Mouse (Mus musculus) testis, adult 2 months (tissue): Measurements from ENCODE around the gene Amacr. TPM values are rescaled to one million over a fixed set of nuclear protein-coding genes. Genes with fewer than 3 reads are reported as not detected.

ENCODE experiments used
- H3K27ac ChIP-seq: fragments of 200-500 bp; 2 replicates; pipeline ENCODE4 v1.5.1; 2012; ENCODE audit warnings: low read depth, low read length; ENCODE audit not compliant: control insufficient read depth, insufficient read depth
- H3K27me3 ChIP-seq: fragments of 200-500 bp; 2 replicates; pipeline ENCODE4 v1.6.1; 2012; ENCODE audit warnings: mild to moderate bottlenecking, low read length, moderate library complexity; ENCODE audit not compliant: control insufficient read depth, insufficient read depth
- H3K36me3 ChIP-seq: fragments of 200-500 bp; 2 replicates; pipeline ENCODE4 v1.6.1; 2012; ENCODE audit warnings: mild to moderate bottlenecking, low read length; ENCODE audit not compliant: control insufficient read depth, insufficient read depth
- H3K4me1 ChIP-seq: fragments of 200-500 bp; 2 replicates; pipeline ENCODE4 v1.6.1; 2012; ENCODE audit warnings: low read length; ENCODE audit not compliant: control insufficient read depth, insufficient read depth
- H3K4me3 ChIP-seq: fragments of 200-500 bp; 2 replicates; pipeline ENCODE4 v1.5.1; 2012; ENCODE audit warnings: low read depth, mild to moderate bottlenecking, low read length, moderate library complexity, mixed read lengths; ENCODE audit not compliant: control insufficient read depth
- CTCF ChIP-seq: fragments of 200-500 bp; IDR thresholded peaks from 2 replicates; pipeline ENCODE4 v1.5.1; 2012; ENCODE audit warnings: low read depth, mild to moderate bottlenecking, inconsistent platforms, low read length, moderate library complexity; ENCODE audit not compliant: control insufficient read depth, insufficient read depth, insufficient replicate concordance
- POLR2A ChIP-seq: fragments of 200-500 bp; IDR thresholded peaks from 2 replicates; pipeline ENCODE4 v1.6.1; 2012; ENCODE audit warnings: low read depth, mild to moderate bottlenecking, inconsistent platforms, low read length, moderate library complexity; ENCODE audit not compliant: control insufficient read depth
- polyA plus RNA-seq: library from polyadenylated mRNA; depleted of rRNA; stranded (reverse); fragments of >200 nt; gene quantifications from 2 replicates; pipeline ENCODE4 v1.2.3, GENCODE M21; 2012; rRNA removed

Amacr gene
- polyA plus RNA-seq, 1 experiment: 2.7 TPM

DNA sequence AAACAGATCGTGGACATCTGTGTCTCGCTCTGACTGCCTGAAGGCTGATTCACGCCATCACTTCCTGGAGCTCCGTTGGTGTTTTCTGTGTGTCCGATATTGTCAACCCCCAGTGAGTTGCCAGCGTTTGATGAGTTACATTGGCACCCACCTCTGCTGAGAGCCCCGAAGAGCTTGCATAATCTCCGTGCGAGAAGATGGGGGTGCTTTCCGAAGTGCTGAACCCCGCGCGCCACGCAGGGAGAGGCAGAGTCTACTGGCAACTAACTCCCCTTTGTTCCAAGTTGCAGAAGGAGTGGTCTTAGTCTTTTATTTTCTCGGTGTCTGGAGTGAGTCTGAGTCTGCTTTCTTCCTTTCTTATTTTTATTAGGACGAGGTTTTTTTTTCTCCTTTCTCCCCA, 56.2 kb downstream of the Amacr start, which contains the start of gene Rxfp3:
Rxfp3 (minus strand) TSS at position 281 of the 400 bp plus-strand sequence.
- Histone ChIP-seq H3K36me3 (no peaks in the 10 kb centered on the region), H3K27me3 (no peaks in the 10 kb centered on the region), H3K4me3 (no peak within 1 kb of the TSS), H3K27ac (no peak within 1 kb of the TSS), H3K4me1 (peaks cover 14% of the 10 kb centered on the region)
- TF ChIP-seq POLR2A (no peak), CTCF (no peak)

DNA sequence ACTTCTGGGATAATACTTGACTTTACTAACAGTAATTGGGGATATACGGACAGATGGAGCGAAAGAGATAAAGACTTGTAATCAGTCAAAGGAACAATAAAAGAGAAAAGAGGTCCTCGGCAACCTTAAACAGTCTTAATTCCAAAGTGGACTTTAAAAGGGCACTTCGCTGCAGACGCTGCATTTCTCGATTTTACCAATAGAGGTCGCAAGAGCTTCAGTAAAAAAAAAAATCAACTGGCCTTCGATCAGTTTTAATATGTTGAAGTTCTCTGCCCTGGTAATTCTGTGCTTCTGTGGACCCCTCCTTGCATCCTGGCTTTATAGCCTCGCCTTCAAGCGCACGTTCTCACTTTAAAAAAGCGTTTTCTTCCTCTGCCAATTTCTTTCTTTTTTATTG, 56.9 kb downstream of the Amacr start:
- H3K27me3 ChIP-seq: no peaks in the 10 kb centered on the region
- H3K4me3 ChIP-seq: no peak overlapping the region
- H3K36me3 ChIP-seq: no peaks in the 10 kb centered on the region
- peaks cover 14% of the 10 kb centered on the region for H3K4me1 ChIP-seq
- H3K27ac ChIP-seq: no peak overlapping the region
- TF ChIP-seq POLR2A: no peak
- peak; percentile 13; the same call in 1 of the 2 replicates for TF ChIP-seq CTCF

- Histone ChIP-seq H3K36me3 (no peaks in the 10 kb centered on the region), H3K27ac (no peak overlapping the region), H3K4me1 (peaks cover 14% of the 10 kb centered on the region), H3K4me3 (no peak overlapping the region), H3K27me3 (no peaks in the 10 kb centered on the region)
- TF ChIP-seq CTCF (no peak), POLR2A (no peak)
These were observed 58.5 kb downstream of the Amacr start for GRCm38 (mm10) chr15:11040067-11040466.

GRCm38 (mm10) chr15:11041229-11041628, 59.7 kb downstream of the Amacr start:
- Histone ChIP-seq H3K4me1 (peaks cover 9% of the 10 kb centered on the region; the same call in 1 of the 2 replicates), H3K36me3 (no peaks in the 10 kb centered on the region), H3K27ac (no peak overlapping the region), H3K4me3 (no peak overlapping the region), H3K27me3 (no peaks in the 10 kb centered on the region)
- no peak for TF ChIP-seq POLR2A
- TF ChIP-seq CTCF: no peak

DNA sequence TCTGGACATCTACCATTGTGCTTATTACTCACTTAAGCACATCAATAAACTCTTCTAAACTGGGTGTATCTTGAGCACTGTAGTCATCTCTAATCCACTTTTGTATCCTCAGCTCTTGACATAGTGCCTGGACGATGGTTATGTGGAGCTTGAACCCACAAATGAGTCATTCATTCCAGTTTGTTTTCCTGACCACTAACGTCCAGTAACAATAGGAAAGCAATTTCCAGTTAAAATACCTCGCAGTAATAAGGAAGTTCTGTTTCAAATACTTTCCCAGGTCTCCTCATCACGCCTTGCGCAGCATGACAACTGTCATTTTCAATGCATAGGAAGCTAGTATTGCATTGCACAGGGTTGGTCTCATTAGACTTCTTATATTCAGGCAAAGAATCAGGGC, 61.3 kb downstream of the Amacr start:
- H3K27me3 ChIP-seq: no peaks in the 10 kb centered on the region
- H3K4me3 ChIP-seq: no peak overlapping the region
- H3K36me3 ChIP-seq: no peaks in the 10 kb centered on the region
- H3K27ac ChIP-seq: no peak overlapping the region
- TF ChIP-seq CTCF: no peak
- TF ChIP-seq POLR2A: no peak
- no peaks in the 10 kb centered on the region for H3K4me1 ChIP-seq

Other genes with a start within 250 kb of the Amacr start
- gene C1qtnf3, start 29.4 kb upstream of the Amacr start, polyA plus RNA-seq: 3.1 and 4.2 TPM in 2 replicates
- 0.07 and 0.28 TPM in 2 replicates for gene Slc45a2, start 19.0 kb downstream of the Amacr start, polyA plus RNA-seq
- not detected in 2 replicates for gene Rxfp3, start 56.2 kb downstream of the Amacr start, polyA plus RNA-seq
- 0.26 and 0.29 TPM in 2 replicates for gene Adamts12, start 83.0 kb downstream of the Amacr start, polyA plus RNA-seq